Comparison of ENCODE assay signal across 8 mouse cellular contexts in the genomic region with DNA sequence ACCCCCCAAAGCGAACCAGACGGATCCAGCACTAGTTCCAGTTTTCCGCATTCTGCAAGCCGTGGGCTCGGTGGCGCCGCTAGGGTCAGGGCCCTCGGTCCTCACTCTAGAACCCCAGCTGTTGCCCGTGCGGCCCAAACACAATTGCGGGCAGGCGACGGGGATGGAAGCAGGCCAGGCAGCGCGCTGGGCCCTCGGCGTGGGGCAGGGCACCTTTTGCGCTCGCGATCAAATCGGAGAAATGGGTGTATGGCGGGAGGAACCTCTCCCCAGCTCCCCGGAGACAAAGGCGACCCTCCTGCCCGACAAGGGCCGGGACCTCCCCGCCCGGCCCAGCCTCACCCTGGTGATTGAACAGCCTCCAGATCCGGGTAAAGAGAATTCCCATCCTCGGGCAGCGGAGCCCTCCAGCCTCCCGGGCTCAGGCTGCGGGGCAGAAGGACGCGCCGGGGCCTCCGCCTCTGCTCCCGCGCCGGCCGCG. TPM values are rescaled to one million over a fixed set of nuclear protein-coding genes. Genes with fewer than 3 reads are reported as not detected.
DNase-seq lines count a peak whose midpoint lies in the region; ATAC-seq and TF ChIP-seq lines count a peak whose summit lies in the region.

No protein-coding gene starts in this region.

- no peaks in the 10 kb centered on the region for H3K27me3 ChIP-seq in heart, postnatal 0 days (ENCODE audit: control insufficient read depth, insufficient read depth, low read length)
- H3K27me3 ChIP-seq in limb, embryonic 14.5 days (ENCODE audit: control insufficient read depth, insufficient read depth, low read length), result no peaks in the 10 kb centered on the region
- H3K27me3 ChIP-seq in midbrain, embryonic 13.5 days, result peaks cover 5% of the 10 kb centered on the region; the same call in 1 of the 2 replicates
- no peaks in the 10 kb centered on the region for H3K27me3 ChIP-seq in stomach, postnatal 0 days (ENCODE audit: control insufficient read depth, insufficient read depth, low read length)

- no peak for TF ChIP-seq CTCF in heart, postnatal 0 days (IDR thresholded peaks at IDR 0.05; ENCODE audit: low read depth)
- no peak for TF ChIP-seq CTCF in stomach, postnatal 0 days (IDR thresholded peaks at IDR 0.05; ENCODE audit: low read depth)

- H3K4me1 ChIP-seq in heart, postnatal 0 days (ENCODE audit: control insufficient read depth, insufficient read depth), result peaks cover 33% of the 10 kb centered on the region
- peaks cover 20% of the 10 kb centered on the region for H3K4me1 ChIP-seq in limb, embryonic 14.5 days (ENCODE audit: control insufficient read depth, insufficient read depth, low read length)
- H3K4me1 ChIP-seq in midbrain, embryonic 13.5 days (replicated peaks), result peaks cover 32% of the 10 kb centered on the region
- H3K4me1 ChIP-seq in stomach, postnatal 0 days (replicated peaks; ENCODE audit: control insufficient read depth, insufficient read depth), result 0 out of 2 replicates have a peak, but pooled peaks cover 2% of the 10 kb centered on the region

- peak overlapping the region; percentile 98 for H3K9ac ChIP-seq in heart, postnatal 0 days (replicated peaks; ENCODE audit: low read depth, low read length)
- H3K9ac ChIP-seq in limb, embryonic 14.5 days (ENCODE audit: low read depth, low read length, severe bottlenecking), result peak overlapping the region; percentile 95
- H3K9ac ChIP-seq in midbrain, embryonic 13.5 days (replicated peaks), result peak overlapping the region; percentile 96
- peak overlapping the region; percentile 93 for H3K9ac ChIP-seq in stomach, postnatal 0 days (ENCODE audit: low read length)

- no peaks in the 10 kb centered on the region for H3K9me3 ChIP-seq in heart, postnatal 0 days (replicated peaks; ENCODE audit: control insufficient read depth, low read length)
- no peaks in the 10 kb centered on the region for H3K9me3 ChIP-seq in limb, embryonic 14.5 days (ENCODE audit: control insufficient read depth, low read length)
- H3K9me3 ChIP-seq in midbrain, embryonic 13.5 days, result no peaks in the 10 kb centered on the region
- H3K9me3 ChIP-seq in stomach, postnatal 0 days (ENCODE audit: control insufficient read depth, low read length), result no peaks in the 10 kb centered on the region

- H3K4me3 ChIP-seq in heart, postnatal 0 days (ENCODE audit: low read depth, low read length), result peak overlapping the region; percentile 99
- H3K4me3 ChIP-seq in limb, embryonic 14.5 days (replicated peaks; ENCODE audit: low read length), result peak overlapping the region; percentile 85
- peak overlapping the region; percentile 95 for H3K4me3 ChIP-seq in midbrain, embryonic 13.5 days (replicated peaks)
- H3K4me3 ChIP-seq in stomach, postnatal 0 days (ENCODE audit: low read depth, low read length), result peak overlapping the region; percentile 98

- no peak for TF ChIP-seq POLR2A in limb, embryonic 14.5 days (IDR thresholded peaks at IDR 0.05; ENCODE audit: borderline replicate concordance, extremely low read depth, insufficient read depth, insufficient read length)

- no peak for TF ChIP-seq EP300 in heart, postnatal 0 days (IDR thresholded peaks at IDR 0.05; ENCODE audit: low read depth)
- no peak for TF ChIP-seq EP300 in stomach, postnatal 0 days (optimal IDR thresholded peaks at IDR 0.05)

- peak; percentile 60 to 73 for DNase-seq in cerebellum, adult 18-20 months
- DNase-seq in cerebellum, adult 11 months, result no peak
- DNase-seq in CD4-positive, CD25-positive, alpha-beta regulatory T cell, adult 2 months (ENCODE audit: low read depth, low spot score), result peak; percentile 67
- DNase-seq in embryo, embryonic 11 days, result peak; percentile 68
- DNase-seq in heart, postnatal 0 days (ENCODE audit: low spot score), result no peak
- peak; percentile 28 for DNase-seq in limb, embryonic 14.5 days (ENCODE audit: low spot score)
- peak; percentile 57 for DNase-seq in stomach, postnatal 0 days (ENCODE audit: low spot score)

- H3K27ac ChIP-seq in heart, postnatal 0 days (ENCODE audit: low read depth), result peak overlapping the region; percentile 94
- peak overlapping the region; percentile 89 for H3K27ac ChIP-seq in limb, embryonic 14.5 days (replicated peaks; ENCODE audit: low read depth, low read length)
- H3K27ac ChIP-seq in midbrain, embryonic 13.5 days, result peak overlapping the region; percentile 89
- H3K27ac ChIP-seq in stomach, postnatal 0 days (replicated peaks), result peak overlapping the region; percentile 88

- H3K36me3 ChIP-seq in heart, postnatal 0 days (replicated peaks; ENCODE audit: control insufficient read depth, insufficient read depth, low read length), result no peaks in the 10 kb centered on the region
- H3K36me3 ChIP-seq in limb, embryonic 14.5 days (ENCODE audit: control insufficient read depth, insufficient read depth, low read length), result no peaks in the 10 kb centered on the region
- H3K36me3 ChIP-seq in midbrain, embryonic 13.5 days, result no peaks in the 10 kb centered on the region
- no peaks in the 10 kb centered on the region for H3K36me3 ChIP-seq in stomach, postnatal 0 days (ENCODE audit: control insufficient read depth, insufficient read depth, low read length)

- WGBS in heart, postnatal 0 days, result 1% methylated on average over 36 of the region's 42 CpGs
- 0% methylated on average over 35 of the region's 42 CpGs for WGBS in limb, embryonic 14.5 days
- under 1% methylated on average over 42 of the region's 42 CpGs for WGBS in midbrain, embryonic 13.5 days
- WGBS in stomach, postnatal 0 days, result under 1% methylated on average over 26 of the region's 42 CpGs

- ATAC-seq in heart, postnatal 0 days (ENCODE audit: insufficient read depth, low read depth), result peak; percentile 62
- ATAC-seq in limb, embryonic 14.5 days (ENCODE audit: low FRiP score, low read depth), result peak; percentile 7; the same call in 1 of the 2 replicates
- ATAC-seq in midbrain, embryonic 13.5 days, result peak; percentile 92; the same call in 1 of the 2 replicates
- ATAC-seq in stomach, postnatal 0 days (ENCODE audit: low FRiP score, low TSS enrichment), result peak; percentile 41

- peak overlapping the region; percentile 69 for H3K4me2 ChIP-seq in heart, postnatal 0 days (ENCODE audit: low read depth, low read length)
- peak overlapping the region; percentile 58 for H3K4me2 ChIP-seq in limb, embryonic 14.5 days (replicated peaks; ENCODE audit: low read depth, low read length, severe bottlenecking)
- peak overlapping the region; percentile 65 for H3K4me2 ChIP-seq in midbrain, embryonic 13.5 days (replicated peaks)
- H3K4me2 ChIP-seq in stomach, postnatal 0 days (replicated peaks; ENCODE audit: low read depth), result peak overlapping the region; percentile 66

RNA-seq across cellular contexts. Expression of a gene that starts 0.4 kb away (rescaled TPM):
- 57.5 and 73.2 TPM in 2 replicates for total RNA-seq in heart, postnatal 0 days (2014; rRNA removed; ENCODE audit: low replicate concordance)
- polyA plus RNA-seq in heart, postnatal 0 days (2015; fragmentation: Nextera tagmentation; extraction: Ambion mirVana), result 23.9 and 26.2 TPM in 2 replicates
- polyA plus RNA-seq in limb, embryonic 14.5 days (2012; rRNA removed), result 35.7 and 35.9 TPM in 2 replicates
- 65.0 and 72.0 TPM in 2 replicates for polyA plus RNA-seq in limb, embryonic 14.5 days (2014; fragmentation: Nextera tagmentation; extraction: Ambion mirVana)
- polyA plus RNA-seq in midbrain, embryonic 13.5 days (2015; fragmentation: Nextera tagmentation; extraction: Ambion mirVana), result 39.2 and 43.3 TPM in 2 replicates
- polyA plus RNA-seq in stomach, postnatal 0 days (2015; fragmentation: Nextera tagmentation; extraction: Ambion mirVana), result 17.8 and 17.9 TPM in 2 replicates

RNA-seq across cellular contexts. Expression of a gene that starts 46.0 kb away (rescaled TPM):
- 1.4 and 6.0 TPM in 2 replicates for total RNA-seq in heart, postnatal 0 days (2014; rRNA removed; ENCODE audit: low replicate concordance)
- polyA plus RNA-seq in heart, postnatal 0 days (2015; fragmentation: Nextera tagmentation; extraction: Ambion mirVana), result 2.1 and 4.4 TPM in 2 replicates
- polyA plus RNA-seq in limb, embryonic 14.5 days (2012; rRNA removed), result 36.4 and 51.8 TPM in 2 replicates
- 98.8 and 126 TPM in 2 replicates for polyA plus RNA-seq in limb, embryonic 14.5 days (2014; fragmentation: Nextera tagmentation; extraction: Ambion mirVana)
- polyA plus RNA-seq in midbrain, embryonic 13.5 days (2015; fragmentation: Nextera tagmentation; extraction: Ambion mirVana), result 0.62 and 0.73 TPM in 2 replicates
- 1.2 and 1.3 TPM in 2 replicates for polyA plus RNA-seq in stomach, postnatal 0 days (2015; fragmentation: Nextera tagmentation; extraction: Ambion mirVana)

Comparison
In these comparisons a context has a peak if more than half of its experiments do, and no peak if none do; other contexts are left out.
1. DNase-seq: peak in cerebellum, adult 18-20 months (2 of 2), CD4-positive, CD25-positive, alpha-beta regulatory T cell, adult 2 months (single experiment), embryo, embryonic 11 days (single experiment), limb, embryonic 14.5 days (single experiment) and stomach, postnatal 0 days (single experiment); none in cerebellum, adult 11 months (single experiment) and heart, postnatal 0 days (single experiment).
2. ATAC-seq: peak in every context shown above with its lines; median percentile 92 in midbrain, embryonic 13.5 days; 62 in heart, postnatal 0 days; 41 in stomach, postnatal 0 days; 7 in limb, embryonic 14.5 days.
3. Peak in every context shown above with its lines, with median percentiles within 50 percentile points of each other: H3K27ac ChIP-seq, H3K4me2 ChIP-seq, H3K4me3 ChIP-seq and H3K9ac ChIP-seq.